Mouse (Mus musculus): ENCODE measurements around the gene Aff3.

DNA sequence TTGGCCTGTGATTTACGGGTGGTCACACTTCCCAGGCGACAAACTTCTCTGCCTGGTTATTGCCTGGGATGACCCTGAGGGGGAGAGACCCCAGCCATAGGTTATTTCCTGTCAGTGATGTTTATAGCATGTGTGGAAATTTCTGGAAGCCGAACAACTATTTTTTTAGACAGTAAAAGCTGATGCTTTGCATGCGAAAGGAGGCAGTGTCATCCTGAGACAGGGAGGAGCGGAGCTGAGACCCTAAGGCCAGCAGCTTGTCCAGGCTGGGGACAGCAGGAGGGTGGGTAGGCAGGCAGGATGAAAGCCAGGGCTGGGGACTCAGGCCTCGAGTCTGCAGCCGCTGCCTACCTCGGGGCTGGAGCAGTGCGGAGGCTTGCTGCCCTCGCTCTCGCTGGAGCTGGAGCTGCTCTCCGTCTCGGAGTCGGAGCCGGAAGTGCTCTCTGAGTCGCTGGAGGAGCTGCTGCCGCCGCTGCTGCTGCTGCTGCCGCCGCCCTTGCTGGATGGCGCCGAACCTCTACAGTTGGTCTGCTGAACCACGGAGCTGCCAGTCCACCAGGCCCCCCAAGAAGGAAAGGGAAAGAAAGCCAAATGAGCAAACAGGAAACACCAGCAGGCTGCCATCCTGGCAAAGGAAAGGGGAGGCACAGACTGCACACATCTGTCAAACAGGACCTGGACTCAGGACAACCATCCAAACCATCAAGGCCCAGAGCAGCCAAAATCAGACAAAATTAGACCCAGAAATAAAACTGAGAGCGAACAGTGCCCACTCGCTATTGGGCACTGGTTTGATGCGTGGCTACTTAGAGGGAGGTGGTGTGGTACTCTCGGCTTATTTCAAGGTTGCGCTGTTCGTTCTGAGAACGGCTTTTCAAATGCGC is 446.6 kb downstream of the Aff3 start:
- TF ChIP-seq CTCF (IDR thresholded peaks at IDR 0.05; ENCODE audit: low read depth) (no peak), EP300 (IDR thresholded peaks at IDR 0.05; ENCODE audit: low read depth) (no peak)

All from heart, postnatal 0 days (tissue).